Mouse (Mus musculus) mouse embryonic stem cell (cell line): ENCODE data around the gene Trim72.

Experiments
- in situ Hi-C, 2 experiments: fragments of 300-500 bp; cut with MboI; formaldehyde crosslinking; loops; 1 replicate in 1 of 2; 3 replicates in 1 of 2; pipeline ENCODE4 v1.14.3; 2019 to 2020; ENCODE audit warnings: low sequenced_read_pairs in 2 of 2, low pct_unique_long_range_greater_than_20kb in 1 of 2, mixed read lengths in 1 of 2; ENCODE audit not compliant: unreplicated experiment in 1 of 2

Gene Trim72

GRCm38 (mm10) chr7:128004487-128005362 lies 976 bp downstream of the Trim72 start:
- in situ Hi-C loops = no loop called here

GRCm38 (mm10) chr7:128006193-128006592 lies 2.4 kb downstream of the Trim72 start:
- in situ Hi-C loops = no loop called here

- in situ Hi-C loops = loop anchor here in 1 of 2 experiments (10.0 kb wide), 1 partner anchor 195 kb away; the partner anchor contains the start of gene Cox6a2
These were observed 6.1 kb downstream of the Trim72 start for GRCm38 (mm10) chr7:128009715-128010340.

GRCm38 (mm10) chr7:128012136-128012780 lies 8.5 kb downstream of the Trim72 start:
- in situ Hi-C loops = loop anchor here in 1 of 2 experiments (10.0 kb wide), 1 partner anchor 193 kb away; the partner anchor contains the start of gene Cox6a2

- in situ Hi-C loops = loop anchor here in 1 of 2 experiments (10.0 kb wide), 1 partner anchor 192 kb away; the partner anchor contains the start of gene Cox6a2
These were observed 9.4 kb downstream of the Trim72 start for GRCm38 (mm10) chr7:128013116-128013515.

- in situ Hi-C loops = loop anchor here in 1 of 2 experiments (10.0 kb wide), 1 partner anchor 189 kb away; the partner anchor contains the start of gene Cox6a2
These were observed 12.4 kb downstream of the Trim72 start for GRCm38 (mm10) chr7:128016134-128016533.

GRCm38 (mm10) chr7:128016650-128017049 lies 12.9 kb downstream of the Trim72 start:
- in situ Hi-C loops = loop anchor here in 1 of 2 experiments (10.0 kb wide), 1 partner anchor 188 kb away; the partner anchor contains the start of gene Cox6a2

GRCm38 (mm10) chr7:128018275-128018674 lies 14.5 kb downstream of the Trim72 start:
- in situ Hi-C loops = loop anchor here in 1 of 2 experiments (10.0 kb wide), 1 partner anchor 187 kb away; the partner anchor contains the start of gene Cox6a2

GRCm38 (mm10) chr7:128019187-128019586 lies 15.4 kb downstream of the Trim72 start:
- in situ Hi-C loops = loop anchor here in 1 of 2 experiments (10.0 kb wide), 1 partner anchor 186 kb away; the partner anchor contains the start of gene Cox6a2

GRCm38 (mm10) chr7:128022974-128023373 lies 19.2 kb downstream of the Trim72 start:
- in situ Hi-C loops = loop anchor here in 1 of 2 experiments (5.0 kb wide), 1 partner anchor 179 kb away; no protein-coding TSS in a partner anchor

GRCm38 (mm10) chr7:128023565-128023964 lies 19.8 kb downstream of the Trim72 start:
- in situ Hi-C loops = loop anchor here in 1 of 2 experiments (5.0 kb wide), 1 partner anchor 179 kb away; no protein-coding TSS in a partner anchor

GRCm38 (mm10) chr7:128024364-128024763 lies 20.6 kb downstream of the Trim72 start:
- in situ Hi-C loops = loop anchor here in 1 of 2 experiments (5.0 kb wide), 1 partner anchor 178 kb away; no protein-coding TSS in a partner anchor

- in situ Hi-C loops = loop anchor here in 1 of 2 experiments (5.0 kb wide), 1 partner anchor 177 kb away; no protein-coding TSS in a partner anchor
These were observed 21.2 kb downstream of the Trim72 start for GRCm38 (mm10) chr7:128024932-128025331.

GRCm38 (mm10) chr7:128025381-128025780 lies 21.6 kb downstream of the Trim72 start:
- in situ Hi-C loops = no loop called here

- in situ Hi-C loops = no loop called here
These were observed 27.7 kb downstream of the Trim72 start for GRCm38 (mm10) chr7:128031403-128031976.

GRCm38 (mm10) chr7:128032290-128032988 lies 28.7 kb downstream of the Trim72 start:
- in situ Hi-C loops = no loop called here

- in situ Hi-C loops = no loop called here
These were observed 29.2 kb downstream of the Trim72 start for GRCm38 (mm10) chr7:128032989-128033293.
